Mouse (Mus musculus) gastrocnemius, postnatal 36 days (tissue): ENCODE data around the gene Nsun4. TPM values are rescaled to one million over a fixed set of nuclear protein-coding genes. Genes with fewer than 3 reads are reported as not detected.

ENCODE experiments used
- DNase-seq, 2 experiments: peaks; one replicate each; pipeline ENCODE4 v3.0.0; 2022
- intact Hi-C: fragments of 180-260 bp; cut with DNase I; formaldehyde crosslinking; loops from one replicate; pipeline ENCODE4 v1.15.1; 2025
- total RNA-seq, 2 experiments: library from RNA; stranded (reverse); gene quantifications; 2 replicates each; pipeline ENCODE4 v1.2.3; 2021

Nsun4 gene
- total RNA-seq, 2 experiments from 2014 or later, result 12.5 to 14.5 TPM

GRCm38 (mm10) chr4:115987858-115988530, 65.7 kb downstream of the Nsun4 start:
- intact Hi-C loops, result no loop called here
- no peak for DNase-seq

GRCm38 (mm10) chr4:115987436-115987835, 66.2 kb downstream of the Nsun4 start:
- intact Hi-C loops, result no loop called here
- DNase-seq, result no peak

- intact Hi-C loops, result no loop called here
- no peak for DNase-seq
These were observed 68.7 kb downstream of the Nsun4 start for GRCm38 (mm10) chr4:115984967-115985366.

GRCm38 (mm10) chr4:115984111-115984510, 69.6 kb downstream of the Nsun4 start:
- intact Hi-C loops, result no loop called here

More at GRCm38 (mm10) chr4:115984111-115984510, 69.6 kb downstream of the Nsun4 start:
- DNase-seq, result peak; percentile 70 to 73

Other genes starting within 250 kb of the Nsun4 start
- gene Mob3c, start 225.8 kb downstream of the Nsun4 start, total RNA-seq, result 1 to 10 TPM; 1.8 to 3.1 TPM
- gene Mknk1, start 214.7 kb downstream of the Nsun4 start, total RNA-seq, result 10 to 100 TPM; 22.9 to 24.7 TPM
- not detected for gene Kncn, start 169.5 kb downstream of the Nsun4 start, total RNA-seq
- gene 6430628N08Rik, start 163.2 kb downstream of the Nsun4 start, total RNA-seq, result not detected
- gene Dmbx1, start 114.0 kb downstream of the Nsun4 start, total RNA-seq, result not detected
- gene Faah, start 36.0 kb downstream of the Nsun4 start, total RNA-seq, result under 1 TPM; 0.17 to 0.28 TPM
- 100 to 1,000 TPM; 843 to 875 TPM for gene Uqcrh, start 21.2 kb upstream of the Nsun4 start, total RNA-seq
- gene Lrrc41, start 21.4 kb upstream of the Nsun4 start, total RNA-seq, result 10 to 100 TPM; 17.3 to 19.3 TPM
- under 1 TPM; 0.77 to 0.99 TPM for gene Rad54l, start 69.8 kb upstream of the Nsun4 start, total RNA-seq
- gene Pomgnt1, start 70.0 kb upstream of the Nsun4 start, total RNA-seq, result 10 to 100 TPM; 41.2 to 49.5 TPM
- 1 to 10 TPM; 6.3 to 7.8 TPM for gene Lurap1, start 97.5 kb upstream of the Nsun4 start, total RNA-seq
- not detected for gene Tspan1, start 113.7 kb upstream of the Nsun4 start, total RNA-seq
- gene 1700042G07Rik, start 119.5 kb upstream of the Nsun4 start, total RNA-seq, result not detected
- gene Gm49337, start 119.5 kb upstream of the Nsun4 start, total RNA-seq, result under 1 TPM in 1 of 2 experiments, not detected in 1; 0.59 TPM
- 1 to 10 TPM; 4.3 to 5.4 TPM for gene Pik3r3, start 167.7 kb upstream of the Nsun4 start, total RNA-seq